Mouse (Mus musculus): ENCODE results near the gene Tubd1. TPM values are rescaled to one million over a fixed set of nuclear protein-coding genes. Genes with fewer than 3 reads are reported as not detected.

Gene Tubd1
- polyA plus RNA-seq, 1 experiment from 2014 or later, result 14.1 TPM

- Histone ChIP-seq H3K4me1 (no peaks in the 10 kb centered on the region), H3K36me3 (replicated peaks) (peaks cover 12% of the 10 kb centered on the region), H3K27me3 (ENCODE audit: poor library complexity, severe bottlenecking) (no peaks in the 10 kb centered on the region), H3K9me3 (no peaks in the 10 kb centered on the region), H3K4me3 (no peak overlapping the region), H3K27ac (no peak overlapping the region)
- DNase-seq (ENCODE audit: extremely low spot score, low spot score), result no peak
- WGBS, result 69% methylated on average over 2 of the region's 2 CpGs
These were observed 69.3 kb downstream of the Tubd1 start for GRCm38 (mm10) chr11:86614056-86614530.

- no peak for DNase-seq (ENCODE audit: extremely low spot score, low spot score)
- H3K27me3 ChIP-seq (ENCODE audit: poor library complexity, severe bottlenecking), result no peaks in the 10 kb centered on the region
- no peak overlapping the region for H3K27ac ChIP-seq
- no peaks in the 10 kb centered on the region for H3K4me1 ChIP-seq
- peaks cover 12% of the 10 kb centered on the region for H3K36me3 ChIP-seq (replicated peaks)
- H3K4me3 ChIP-seq, result no peak overlapping the region
- no peaks in the 10 kb centered on the region for H3K9me3 ChIP-seq
- WGBS, result 89% methylated on average over 5 of the region's 5 CpGs
These were observed 69.8 kb downstream of the Tubd1 start for GRCm38 (mm10) chr11:86614607-86615006.

MicroRNAs encoded within 50 kb of the gene (microRNA counts, 519-probe panel; counts per million panel counts)
- microRNA mmu-miR-21, result 4,128 counts per million, percentile 77 among the panel's probes with 10 or more counts

Small RNA genes lying within 50 kb of the gene (microRNA-seq; reads per million reads assigned to microRNA genes)
- 8,682 reads per million, percentile 93 among the genes with 10 or more reads in this experiment for gene Mir21a

Other genes with a start within 250 kb of the Tubd1 start
- 6.6 and 7.5 TPM in 2 replicates for gene Med13, start 187.4 kb upstream of the Tubd1 start, polyA plus RNA-seq (2016; fragmentation: Nextera tagmentation; extraction: Ambion mirVana)
- gene Rnft1, start 60.3 kb upstream of the Tubd1 start, polyA plus RNA-seq (2016; fragmentation: Nextera tagmentation; extraction: Ambion mirVana), result 21.8 and 22.4 TPM in 2 replicates
- 63.7 and 66.0 TPM in 2 replicates for gene Rps6kb1, start 186 bp upstream of the Tubd1 start, polyA plus RNA-seq (2016; fragmentation: Nextera tagmentation; extraction: Ambion mirVana)
- gene Vmp1, start 138.8 kb downstream of the Tubd1 start, polyA plus RNA-seq (2016; fragmentation: Nextera tagmentation; extraction: Ambion mirVana), result 93.0 and 97.4 TPM in 2 replicates
- gene Ptrh2, start 139.0 kb downstream of the Tubd1 start, polyA plus RNA-seq (2016; fragmentation: Nextera tagmentation; extraction: Ambion mirVana), result 45.0 and 48.9 TPM in 2 replicates
- 137 and 141 TPM in 2 replicates for gene Cltc, start 212.6 kb downstream of the Tubd1 start, polyA plus RNA-seq (2016; fragmentation: Nextera tagmentation; extraction: Ambion mirVana)

Measured in forebrain, embryonic 10.5 days (tissue).